Mouse (Mus musculus) spleen, adult 2 months (tissue): ENCODE results near the gene Itgb5.

Experiments
- CTCF ChIP-seq: fragments of 200-500 bp; IDR thresholded peaks from 2 replicates; pipeline ENCODE4 v1.5.1; 2011; ENCODE audit warnings: mild to moderate bottlenecking, inconsistent platforms; ENCODE audit not compliant: insufficient read depth, insufficient read length, insufficient replicate concordance; ENCODE audit errors: extremely low read depth
- POLR2A ChIP-seq: fragments of 200-500 bp; IDR thresholded peaks from 2 replicates; pipeline ENCODE4 v1.6.1; 2011; ENCODE audit warnings: low read depth, low read length, inconsistent platforms

GRCm38 (mm10) chr16:33873282-33873681 is 43.8 kb downstream of the Itgb5 start:
- no peak for TF ChIP-seq CTCF
- no peak for TF ChIP-seq POLR2A
